Mouse (Mus musculus): ENCODE measurements around the gene Ckap5.

The Ckap5 gene

DNA sequence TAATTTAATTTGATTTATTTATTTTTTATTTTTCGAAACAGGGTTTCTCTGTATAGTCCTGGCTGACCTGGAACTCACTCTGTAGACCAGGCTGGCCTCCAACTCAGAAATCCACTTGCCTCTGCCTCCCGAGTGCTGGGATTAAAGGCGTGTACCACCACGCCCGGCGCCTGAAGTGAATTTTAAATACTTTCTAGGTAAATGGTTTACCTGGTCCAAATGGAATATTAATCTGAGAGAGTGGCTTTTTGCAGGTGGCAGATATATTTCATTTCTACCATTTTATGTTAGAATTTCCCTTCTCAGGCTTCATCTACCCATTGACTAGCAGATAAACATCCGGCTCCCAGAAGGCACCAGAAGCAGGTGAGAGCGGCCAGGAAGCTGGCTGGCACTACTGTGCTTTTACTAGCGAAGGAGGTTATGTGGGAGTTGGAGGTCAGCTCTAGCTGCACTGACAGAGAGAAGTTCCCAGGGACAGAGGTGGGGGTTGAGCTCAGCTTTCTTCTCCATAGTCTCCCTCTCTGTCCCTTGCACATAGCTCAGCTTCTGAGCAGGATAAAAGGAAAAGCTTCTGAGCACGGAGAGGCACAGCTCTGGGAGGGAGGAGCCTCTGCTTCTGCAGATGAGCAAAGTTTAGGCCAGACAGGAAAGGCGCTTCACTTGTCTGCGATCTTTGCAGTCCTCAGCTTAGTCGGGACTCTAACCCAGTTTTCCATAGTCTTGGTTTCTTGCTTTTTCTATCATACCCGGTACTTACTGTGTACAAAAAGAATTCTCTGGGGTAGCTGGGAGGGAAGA, 125.1 kb downstream of the Ckap5 start:
- no peak for DNase-seq (ENCODE audit: extremely low read depth, insufficient read length, low spot score)

DNA sequence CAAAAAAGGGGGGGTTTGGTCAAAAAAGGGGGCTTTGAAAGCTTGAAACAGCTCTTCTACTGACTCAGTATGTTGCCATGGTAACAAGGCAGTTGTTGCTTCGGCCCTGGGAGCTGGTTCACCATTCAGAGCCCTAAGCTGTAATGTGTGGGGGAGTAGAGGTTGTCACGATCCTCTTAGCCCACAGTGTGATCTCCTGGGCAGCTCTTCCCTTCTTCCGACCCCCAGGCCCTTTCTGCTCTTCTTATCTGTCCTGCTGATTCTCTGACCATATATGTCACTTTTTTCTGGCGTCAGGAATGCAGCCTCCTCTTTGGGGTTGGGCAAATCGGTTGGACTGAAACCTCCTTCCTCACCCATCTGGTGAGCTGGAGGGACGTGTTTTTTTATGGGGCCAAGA, 126.3 kb downstream of the Ckap5 start:
- no peak for DNase-seq (ENCODE audit: extremely low read depth, insufficient read length, low spot score)

DNA sequence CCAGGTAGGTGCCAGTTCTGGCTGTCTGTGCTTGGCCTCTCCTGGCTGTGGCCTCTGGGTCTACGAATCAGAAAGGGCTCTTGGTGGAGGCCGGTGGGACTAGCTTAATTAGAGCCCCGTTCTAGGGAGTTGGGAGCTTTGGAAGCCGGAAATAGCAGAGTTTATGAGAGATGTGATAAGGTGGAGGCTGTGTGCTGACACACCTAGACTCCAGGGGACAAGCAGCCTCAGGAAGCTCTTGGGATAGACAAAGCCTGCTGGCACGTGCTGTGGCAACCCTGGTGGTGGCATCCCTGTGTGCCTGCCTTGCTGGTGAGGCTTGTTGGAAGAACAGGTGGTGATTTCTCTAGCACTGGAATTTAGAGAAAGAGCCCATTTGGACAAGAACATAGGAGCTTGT, 128.8 kb downstream of the Ckap5 start:
- DNase-seq (ENCODE audit: extremely low read depth, insufficient read length, low spot score): no peak

DNA sequence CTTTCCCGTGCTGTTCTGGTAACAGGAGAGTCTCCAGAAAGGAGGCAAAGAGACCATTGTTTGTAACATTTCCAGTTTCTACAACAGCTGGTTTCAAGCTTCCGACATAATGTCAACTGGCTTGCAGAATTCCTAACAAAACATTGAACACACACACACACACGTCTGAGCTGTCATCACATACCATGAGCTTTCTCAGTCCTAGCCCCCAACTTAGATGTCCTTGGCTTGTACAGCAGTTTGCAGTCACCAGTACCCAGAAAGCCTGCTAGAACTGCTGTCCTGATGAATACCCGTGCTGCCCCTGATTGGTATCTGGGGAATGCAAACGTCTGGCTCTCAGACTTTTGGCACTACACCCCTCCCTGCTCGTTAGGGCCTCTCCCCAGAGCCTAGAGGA, 129.3 kb downstream of the Ckap5 start:
- DNase-seq (ENCODE audit: extremely low read depth, insufficient read length, low spot score): no peak

DNA sequence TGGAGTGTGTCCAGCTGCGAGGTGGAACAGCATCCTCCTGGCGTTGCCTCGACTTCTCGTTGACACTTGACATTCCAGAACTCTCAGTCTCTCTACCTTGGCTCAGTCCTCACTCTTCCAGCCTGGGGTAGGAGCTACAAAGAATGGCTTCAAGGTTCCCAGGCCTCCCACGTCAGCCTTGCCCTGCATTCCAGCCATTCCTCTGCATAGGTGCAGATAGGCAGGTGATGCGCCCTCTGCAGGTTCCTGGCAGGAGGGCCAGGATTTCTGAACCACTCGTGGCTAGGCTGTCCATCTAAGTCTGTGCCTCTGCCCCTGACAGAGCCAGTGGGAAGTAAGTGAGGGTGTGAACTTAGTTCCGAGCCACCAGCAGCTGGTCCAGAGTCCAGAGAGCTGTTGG, 130.2 kb downstream of the Ckap5 start:
- no peak for DNase-seq (ENCODE audit: extremely low read depth, insufficient read length, low spot score)

DNA sequence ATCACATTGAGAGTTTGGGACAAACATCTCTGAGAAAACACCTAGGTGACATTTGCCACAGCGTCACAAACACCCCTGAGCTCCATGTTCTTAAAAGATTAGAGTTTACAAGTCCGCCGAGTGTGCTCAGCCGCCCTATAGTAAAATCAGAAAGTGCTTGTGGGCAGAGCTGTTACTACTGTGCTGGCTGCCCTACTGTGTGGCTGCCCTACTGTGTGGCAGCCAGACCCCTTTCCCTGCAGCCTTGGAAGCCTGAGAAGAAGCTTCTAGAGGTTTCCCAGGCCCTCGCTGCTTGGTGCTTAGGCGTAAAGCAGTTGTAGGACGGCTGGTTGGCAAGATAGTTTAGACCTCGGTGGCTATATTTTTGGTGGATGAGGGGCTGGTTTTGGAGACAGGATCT, 133.1 kb downstream of the Ckap5 start:
- no peak for DNase-seq (ENCODE audit: extremely low read depth, insufficient read length, low spot score)

DNA sequence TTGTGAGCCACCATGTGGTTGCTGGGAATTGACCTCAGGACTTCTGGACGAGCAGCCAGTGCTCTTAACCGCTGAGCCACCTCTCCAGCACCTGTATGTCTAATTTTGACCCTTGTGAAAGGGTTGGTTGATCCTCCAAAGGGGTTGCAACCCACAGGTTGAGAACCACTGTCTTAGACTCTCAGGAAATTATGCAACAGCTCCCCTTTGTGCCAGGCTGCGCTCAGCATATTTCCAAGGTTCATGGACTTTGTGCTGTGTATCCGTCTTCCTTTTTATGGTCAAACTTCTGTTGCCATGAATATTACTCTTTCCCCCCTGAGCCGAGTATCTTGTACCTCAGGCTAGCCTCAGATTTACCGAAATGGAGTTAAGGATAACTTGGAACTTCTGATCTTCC, 134.4 kb downstream of the Ckap5 start:
- DNase-seq (ENCODE audit: extremely low read depth, insufficient read length, low spot score): no peak

DNA sequence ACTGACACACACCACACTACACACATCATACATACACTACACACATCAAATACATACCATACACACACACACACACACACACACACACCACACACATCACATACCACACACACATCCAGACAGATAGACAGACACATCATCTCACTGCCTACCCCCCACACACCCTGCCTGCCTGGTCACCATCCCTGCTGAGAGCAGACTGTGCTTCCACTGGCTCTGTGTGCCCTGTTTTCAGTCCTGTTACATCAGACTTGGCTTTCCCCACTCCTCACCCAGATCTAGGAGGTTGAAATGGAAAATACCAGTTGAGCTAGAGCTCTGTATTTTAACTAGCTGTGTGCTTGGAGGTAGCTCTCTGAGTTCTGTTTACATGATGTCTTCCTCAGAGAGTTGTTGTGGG, 138.2 kb downstream of the Ckap5 start:
- no peak for DNase-seq (ENCODE audit: extremely low read depth, insufficient read length, low spot score)

DNA sequence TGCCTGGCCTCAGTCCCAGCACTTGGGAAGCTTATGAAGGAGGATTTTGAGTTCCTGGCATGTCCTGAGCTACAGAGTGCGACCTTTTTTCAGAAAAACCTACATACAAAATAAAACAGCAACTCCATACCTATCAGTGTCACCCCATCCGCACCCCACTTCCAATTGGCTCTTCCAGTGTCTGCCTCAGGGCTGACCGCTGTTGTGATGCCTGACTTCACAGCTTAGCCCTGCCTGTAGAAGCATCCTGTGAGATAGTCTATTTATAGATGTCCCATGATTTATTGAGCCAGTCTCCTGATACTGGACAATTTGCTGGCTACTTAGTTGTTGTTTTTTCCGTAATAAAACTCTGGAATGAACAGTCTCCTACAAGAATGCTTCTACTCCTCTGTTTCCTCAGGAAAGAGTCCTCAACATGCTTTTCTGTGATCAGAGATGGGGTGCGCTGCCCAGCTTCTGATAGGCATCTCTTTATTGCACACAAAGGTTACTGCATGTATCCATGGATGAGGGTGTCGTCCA, 139.9 kb downstream of the Ckap5 start:
- no peak for DNase-seq (ENCODE audit: extremely low read depth, insufficient read length, low spot score)

DNA sequence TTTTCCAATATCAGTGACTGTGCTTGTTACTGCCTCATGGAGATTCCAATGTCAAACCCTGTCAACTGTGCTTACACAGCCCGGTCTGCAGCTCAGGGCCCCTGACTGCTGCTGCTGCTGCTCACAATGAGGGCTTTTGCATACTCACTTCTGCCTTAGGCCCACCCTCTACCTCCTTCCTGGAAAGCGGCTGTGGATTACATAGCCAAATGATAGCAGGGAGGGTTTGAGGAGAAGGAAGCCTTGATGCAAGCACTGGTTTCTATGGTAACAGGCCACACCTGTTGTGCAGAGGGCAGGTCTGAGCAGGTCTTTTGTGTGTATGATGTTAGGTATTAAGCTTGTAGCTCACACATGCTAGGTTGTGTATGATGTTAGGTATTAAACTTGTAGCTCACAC, 141.2 kb downstream of the Ckap5 start:
- DNase-seq (ENCODE audit: extremely low read depth, insufficient read length, low spot score): no peak

DNA sequence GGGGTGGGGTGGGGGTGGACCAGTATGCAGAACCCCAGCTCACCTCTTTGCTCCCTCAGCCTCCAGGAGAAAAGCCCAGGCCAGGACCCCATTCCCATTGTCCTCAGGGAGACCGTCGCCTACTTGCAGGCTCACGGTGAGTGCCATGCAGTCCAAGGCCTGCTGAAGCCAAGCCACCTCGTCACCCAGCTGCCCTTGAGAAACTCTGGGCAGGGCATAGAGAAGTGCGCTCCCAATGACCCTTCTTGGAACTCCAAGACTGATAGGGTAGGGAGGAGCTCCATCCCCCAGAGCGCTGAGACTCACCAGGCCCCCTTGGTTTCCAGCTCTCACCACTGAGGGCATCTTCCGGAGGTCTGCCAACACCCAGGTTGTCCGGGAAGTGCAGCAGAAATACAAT, 142.8 kb downstream of the Ckap5 start:
- DNase-seq (ENCODE audit: extremely low read depth, insufficient read length, low spot score): no peak

DNA sequence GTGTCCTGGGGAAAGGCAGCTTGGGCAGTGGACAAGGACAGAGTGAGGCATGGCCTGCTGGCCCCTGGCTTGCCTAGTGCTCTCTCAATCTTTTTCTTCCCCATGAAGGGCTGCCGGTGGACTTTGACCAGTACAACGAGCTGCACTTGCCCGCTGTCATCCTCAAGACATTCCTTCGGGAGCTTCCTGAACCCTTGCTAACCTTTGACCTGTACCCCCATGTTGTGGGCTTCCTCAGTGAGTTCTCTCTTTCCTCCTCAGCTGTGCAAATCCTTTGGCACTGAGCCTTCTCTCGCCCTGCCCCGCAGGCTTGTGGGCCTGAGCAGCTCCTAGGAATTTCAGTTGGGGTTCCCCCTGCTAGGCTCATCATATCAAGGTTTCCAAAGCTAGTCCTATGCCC, 143.5 kb downstream of the Ckap5 start:
- no peak for DNase-seq (ENCODE audit: extremely low read depth, insufficient read length, low spot score)

Measured in 3134 (cell line).